Mouse (Mus musculus) forebrain, embryonic 13.5 days (tissue): Measurements from ENCODE around the gene Gpr139. TPM values are rescaled to one million over a fixed set of nuclear protein-coding genes. Genes with fewer than 3 reads are reported as not detected.

Experiments used
- polyA plus RNA-seq: library from polyadenylated mRNA; unstranded; fragments of >200 nt; fragmentation: Nextera tagmentation; extraction: Ambion mirVana; gene quantifications from 2 replicates; pipeline ENCODE4 v1.2.1, GENCODE M21; 2015

The Gpr139 gene
- polyA plus RNA-seq, 1 experiment from 2014 or later = 2.1 TPM

Other genes with a start within 250 kb of the Gpr139 start
- 8.4 and 9.7 TPM in 2 replicates for gene Gprc5b, start 189.4 kb downstream of the Gpr139 start, polyA plus RNA-seq